Mouse (Mus musculus) megakaryocyte, embryonic 14.5 days (primary cell): Measurements from ENCODE around the gene Gm37240.

ENCODE experiments used
- FLI1 ChIP-seq: IDR thresholded peaks from 2 replicates; pipeline ENCODE4 v1.6.1; 2012; ENCODE audit warnings: low read length, inconsistent platforms, mixed read lengths
- GATA1 ChIP-seq: IDR thresholded peaks from 3 replicates; pipeline ENCODE4 v1.6.1; 2012; ENCODE audit warnings: mixed read lengths, low read length, inconsistent platforms, borderline replicate concordance

DNA sequence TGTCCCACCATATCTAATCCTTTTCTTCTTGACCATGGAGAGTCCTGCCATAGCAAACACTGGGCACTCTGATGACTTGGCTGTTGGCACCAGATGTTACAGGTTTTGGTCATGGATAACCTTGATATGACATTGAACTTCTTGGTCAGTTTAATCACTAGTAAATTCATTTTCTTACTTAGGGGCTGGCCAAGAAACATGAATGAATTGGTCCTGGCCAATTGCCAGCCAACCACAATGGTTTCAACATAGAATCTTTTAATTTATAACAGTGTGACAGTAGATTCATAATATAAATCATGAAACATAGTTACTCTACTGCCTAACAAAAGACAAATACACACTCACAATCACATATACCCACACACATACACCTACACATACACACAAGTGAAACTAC is 501.9 kb downstream of the Gm37240 start:
- no peak for TF ChIP-seq GATA1
- TF ChIP-seq FLI1 = no peak
